Mouse (Mus musculus): ENCODE results near the gene Lypla2.

The Lypla2 gene

GRCm38 (mm10) chr4:135972911-135973811 is 735 bp upstream of the Lypla2 start:
- DNase-seq (ENCODE audit: low spot score in 2 of 2) = no peak

- DNase-seq (ENCODE audit: low spot score in 2 of 2) = no peak
These were observed 446 bp downstream of the Lypla2 start for GRCm38 (mm10) chr4:135971805-135972555.

GRCm38 (mm10) chr4:135970585-135970984 is 1.8 kb downstream of the Lypla2 start:
- DNase-seq (ENCODE audit: low spot score in 2 of 2) = no peak

- DNase-seq (ENCODE audit: low spot score in 2 of 2) = no peak
These were observed 3.2 kb downstream of the Lypla2 start for GRCm38 (mm10) chr4:135969070-135969750.

GRCm38 (mm10) chr4:135968271-135968869 is 4.1 kb downstream of the Lypla2 start:
- DNase-seq (ENCODE audit: low spot score in 2 of 2) = no peak

- no peak for DNase-seq (ENCODE audit: low spot score in 2 of 2)
These were observed 5.2 kb downstream of the Lypla2 start for GRCm38 (mm10) chr4:135967086-135967760.

- DNase-seq (ENCODE audit: low spot score in 2 of 2) = no peak
These were observed 6.1 kb downstream of the Lypla2 start for GRCm38 (mm10) chr4:135966283-135966682.

GRCm38 (mm10) chr4:135965113-135965512 is 7.3 kb downstream of the Lypla2 start:
- DNase-seq (ENCODE audit: low spot score in 2 of 2) = no peak

- peak; percentile 15 to 30 for DNase-seq (ENCODE audit: low spot score in 2 of 2)
These were observed 8.0 kb downstream of the Lypla2 start for GRCm38 (mm10) chr4:135964426-135964825.

- DNase-seq (ENCODE audit: low spot score in 2 of 2) = peak; percentile 92 to 95
These were observed 8.8 kb downstream of the Lypla2 start, which contains the start of gene Gale for GRCm38 (mm10) chr4:135963457-135964193. Gale (plus strand) TSS chr4:135963727.

- no peak for DNase-seq (ENCODE audit: low spot score in 2 of 2)
These were observed 9.5 kb downstream of the Lypla2 start for GRCm38 (mm10) chr4:135962946-135963345.

- DNase-seq (ENCODE audit: low spot score in 2 of 2) = no peak
These were observed 10.2 kb downstream of the Lypla2 start for GRCm38 (mm10) chr4:135962198-135962597.

GRCm38 (mm10) chr4:135961709-135962108 is 10.7 kb downstream of the Lypla2 start:
- DNase-seq (ENCODE audit: low spot score in 2 of 2) = no peak

- DNase-seq (ENCODE audit: low spot score in 2 of 2) = peak; percentile 70 to 83
These were observed 11.7 kb downstream of the Lypla2 start for GRCm38 (mm10) chr4:135960717-135961116.

- DNase-seq (ENCODE audit: low spot score in 2 of 2) = no peak
These were observed 14.1 kb downstream of the Lypla2 start for GRCm38 (mm10) chr4:135958354-135958753.

- no peak for DNase-seq (ENCODE audit: low spot score in 2 of 2)
These were observed 16.5 kb downstream of the Lypla2 start for GRCm38 (mm10) chr4:135955886-135956285.

- peak; percentile 65 to 77 for DNase-seq (ENCODE audit: low spot score in 2 of 2)
These were observed 18.2 kb downstream of the Lypla2 start for GRCm38 (mm10) chr4:135954241-135954640.

GRCm38 (mm10) chr4:135953179-135953578 is 19.2 kb downstream of the Lypla2 start:
- no peak for DNase-seq (ENCODE audit: low spot score in 2 of 2)

GRCm38 (mm10) chr4:135951505-135951904 is 20.9 kb downstream of the Lypla2 start:
- DNase-seq (ENCODE audit: low spot score in 2 of 2) = no peak

GRCm38 (mm10) chr4:135950365-135950764 is 22.1 kb downstream of the Lypla2 start:
- no peak for DNase-seq (ENCODE audit: low spot score in 2 of 2)

All from natural killer cell, adult 2 months (primary cell).